Mouse (Mus musculus): ENCODE data around the gene Hipk2. TPM values are rescaled to one million over a fixed set of nuclear protein-coding genes. Genes with fewer than 3 reads are reported as not detected.

Hipk2 gene
- polyA plus RNA-seq, 1 experiment from 2014 or later: 10.7 TPM

GRCm38 (mm10) chr6:38851740-38852139 is 24.2 kb downstream of the Hipk2 start:
- Histone ChIP-seq H3K4me3 (ENCODE audit: low read depth, low read length) (no peak overlapping the region), H3K27ac (replicated peaks; ENCODE audit: low read depth, low read length) (no peak overlapping the region), H3K36me3 (ENCODE audit: control insufficient read depth, insufficient read depth, low read length) (no peaks in the 10 kb centered on the region), H3K27me3 (replicated peaks; ENCODE audit: control insufficient read depth, insufficient read depth, low read length) (no peaks in the 10 kb centered on the region), H3K4me1 (ENCODE audit: control insufficient read depth, insufficient read depth, low read length) (peaks cover 22% of the 10 kb centered on the region), H3K9me3 (ENCODE audit: control insufficient read depth, low read length) (no peaks in the 10 kb centered on the region), H3K9ac (ENCODE audit: low read depth, low read length) (no peak overlapping the region), H3K4me2 (ENCODE audit: low read depth, low read length) (no peak overlapping the region)
- DNase-seq (ENCODE audit: low spot score) (no peak), ATAC-seq (ENCODE audit: low read depth) (no peak)
- WGBS: 79% methylated on average over 2 of the region's 2 CpGs

GRCm38 (mm10) chr6:38850715-38851259 is 25.2 kb downstream of the Hipk2 start:
- DNase-seq (ENCODE audit: low spot score) (no peak), ATAC-seq (ENCODE audit: low read depth) (no peak)
- Histone ChIP-seq H3K27ac (replicated peaks; ENCODE audit: low read depth, low read length) (no peak overlapping the region), H3K9me3 (ENCODE audit: control insufficient read depth, low read length) (no peaks in the 10 kb centered on the region), H3K4me1 (ENCODE audit: control insufficient read depth, insufficient read depth, low read length) (peaks cover 22% of the 10 kb centered on the region), H3K4me2 (ENCODE audit: low read depth, low read length) (no peak overlapping the region), H3K4me3 (ENCODE audit: low read depth, low read length) (no peak overlapping the region), H3K27me3 (replicated peaks; ENCODE audit: control insufficient read depth, insufficient read depth, low read length) (no peaks in the 10 kb centered on the region), H3K36me3 (ENCODE audit: control insufficient read depth, insufficient read depth, low read length) (no peaks in the 10 kb centered on the region), H3K9ac (ENCODE audit: low read depth, low read length) (no peak overlapping the region)
- WGBS: 92% methylated on average over 6 of the region's 6 CpGs

DNA sequence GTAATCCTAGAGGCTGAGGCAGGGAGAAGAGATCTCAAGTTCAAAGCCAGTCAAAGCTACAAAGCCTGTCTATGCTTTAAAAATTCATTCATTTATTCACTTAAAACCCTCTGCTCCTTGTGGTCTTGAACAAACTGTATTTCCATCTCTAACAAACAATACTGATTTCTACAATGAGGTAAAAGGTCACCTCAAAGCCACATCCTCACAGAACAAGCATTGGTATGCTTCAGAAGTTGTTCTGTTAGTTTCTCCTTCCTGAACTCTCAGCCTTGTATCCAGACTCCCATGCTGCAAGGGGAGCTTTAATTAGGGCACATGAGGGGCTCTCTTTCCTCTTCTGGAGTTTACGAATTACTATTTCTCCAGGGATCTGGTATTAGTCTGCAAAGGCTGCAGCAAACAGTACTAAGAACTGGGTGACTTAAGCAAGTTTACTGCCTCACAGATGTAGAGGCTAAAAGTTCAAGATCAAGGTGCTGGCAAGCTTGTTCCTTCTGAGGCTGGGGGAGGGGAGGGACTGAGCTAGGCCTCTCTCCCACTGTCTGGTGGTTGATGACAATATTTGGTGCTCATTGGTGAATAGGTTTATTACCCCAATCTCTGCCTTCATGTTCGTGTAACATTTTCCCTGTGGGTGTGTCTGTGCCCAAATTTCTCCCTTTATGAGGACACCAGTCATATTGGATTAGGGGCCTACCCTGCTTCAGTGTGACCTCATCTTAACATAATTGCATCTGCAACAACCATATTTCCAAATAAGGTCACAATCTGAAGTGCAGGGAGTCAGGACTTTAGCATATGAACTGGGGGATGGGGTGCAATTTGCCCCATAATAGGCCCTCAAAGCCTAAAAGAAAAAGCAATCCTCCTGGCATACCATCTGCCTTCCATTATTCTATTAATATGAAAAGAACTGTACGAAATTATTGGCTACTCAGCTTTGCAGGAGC is 27.7 kb downstream of the Hipk2 start:
- peaks cover 22% of the 10 kb centered on the region for H3K4me1 ChIP-seq (ENCODE audit: control insufficient read depth, insufficient read depth, low read length)
- 46% methylated on average over 3 of the region's 3 CpGs for WGBS
- H3K9me3 ChIP-seq (ENCODE audit: control insufficient read depth, low read length): no peaks in the 10 kb centered on the region
- no peak overlapping the region for H3K27ac ChIP-seq (replicated peaks; ENCODE audit: low read depth, low read length)
- H3K9ac ChIP-seq (ENCODE audit: low read depth, low read length): no peak overlapping the region
- H3K36me3 ChIP-seq (ENCODE audit: control insufficient read depth, insufficient read depth, low read length): no peaks in the 10 kb centered on the region
- no peaks in the 10 kb centered on the region for H3K27me3 ChIP-seq (replicated peaks; ENCODE audit: control insufficient read depth, insufficient read depth, low read length)
- DNase-seq (ENCODE audit: low spot score): no peak
- no peak overlapping the region for H3K4me3 ChIP-seq (ENCODE audit: low read depth, low read length)
- no peak overlapping the region for H3K4me2 ChIP-seq (ENCODE audit: low read depth, low read length)
- ATAC-seq (ENCODE audit: low read depth): no peak

DNA sequence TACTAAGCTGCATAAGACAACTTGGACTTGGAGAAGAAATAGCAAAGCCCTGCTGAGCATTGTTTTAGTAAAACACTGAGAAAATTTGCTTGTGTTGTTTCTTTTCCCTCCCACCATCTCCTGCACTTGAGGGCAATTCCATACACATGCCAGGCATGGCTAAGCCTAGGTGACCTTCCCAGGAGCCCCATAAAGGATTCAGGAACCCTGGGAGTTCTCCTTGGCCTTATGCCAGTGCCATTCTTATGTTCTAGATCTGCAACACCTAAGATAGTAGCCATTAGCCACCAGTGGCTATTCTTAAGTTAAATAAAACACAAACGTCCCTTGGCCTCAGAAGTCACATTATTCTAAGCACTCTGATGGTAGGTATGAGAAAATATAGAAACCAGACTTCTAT is 28.5 kb downstream of the Hipk2 start:
- no peaks in the 10 kb centered on the region for H3K9me3 ChIP-seq (ENCODE audit: control insufficient read depth, low read length)
- ATAC-seq (ENCODE audit: low read depth): no peak
- H3K4me3 ChIP-seq (ENCODE audit: low read depth, low read length): no peak overlapping the region
- H3K9ac ChIP-seq (ENCODE audit: low read depth, low read length): no peak overlapping the region
- no peak overlapping the region for H3K4me2 ChIP-seq (ENCODE audit: low read depth, low read length)
- H3K27ac ChIP-seq (replicated peaks; ENCODE audit: low read depth, low read length): no peak overlapping the region
- H3K4me1 ChIP-seq (ENCODE audit: control insufficient read depth, insufficient read depth, low read length): peaks cover 22% of the 10 kb centered on the region
- no peaks in the 10 kb centered on the region for H3K36me3 ChIP-seq (ENCODE audit: control insufficient read depth, insufficient read depth, low read length)
- no peaks in the 10 kb centered on the region for H3K27me3 ChIP-seq (replicated peaks; ENCODE audit: control insufficient read depth, insufficient read depth, low read length)
- DNase-seq (ENCODE audit: low spot score): no peak
- 40% methylated on average over 1 of the region's 1 CpGs for WGBS

DNA sequence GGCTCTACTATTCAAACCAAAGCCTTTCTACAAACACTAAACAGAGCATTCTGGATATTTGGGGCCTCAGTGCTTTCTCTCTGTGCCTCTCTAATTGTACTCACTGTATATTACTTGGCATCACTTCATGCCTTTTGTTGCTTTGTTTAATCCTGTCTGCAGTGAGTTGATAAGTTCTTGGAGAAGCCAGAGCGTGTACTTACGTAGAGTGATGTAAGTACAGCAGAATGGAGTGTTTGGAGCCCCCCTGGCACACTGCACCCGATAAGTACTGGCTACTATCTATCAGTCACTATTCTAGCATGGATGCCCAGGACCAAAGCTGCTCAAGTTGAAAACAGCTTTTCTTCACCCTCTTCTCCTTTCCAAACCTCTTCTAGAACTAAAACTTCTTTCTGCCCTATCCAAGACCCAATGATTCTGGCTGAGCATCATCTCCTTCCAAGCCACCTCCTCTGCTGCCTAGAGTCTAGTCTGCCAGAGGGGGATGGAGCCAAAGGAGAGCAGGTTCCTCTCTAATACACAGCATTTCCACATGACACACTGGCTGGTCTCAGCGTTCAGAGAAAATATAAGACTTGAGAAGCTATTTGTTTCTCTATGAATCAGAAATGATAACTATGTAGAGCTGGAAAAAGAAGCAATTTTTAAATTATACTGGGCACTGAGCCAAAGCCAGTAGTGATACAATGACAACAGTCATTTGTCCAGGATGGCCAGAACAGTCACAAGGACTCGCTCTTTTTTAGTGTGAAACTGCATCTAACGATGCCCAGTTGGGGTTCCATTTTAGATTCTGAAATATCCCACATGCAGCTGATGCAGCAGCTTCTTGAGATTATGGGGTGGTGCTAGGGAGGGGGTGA is 29.4 kb downstream of the Hipk2 start:
- DNase-seq (ENCODE audit: low spot score) (no peak), ATAC-seq (ENCODE audit: low read depth) (no peak)
- H3K9ac ChIP-seq (ENCODE audit: low read depth, low read length): no peak overlapping the region
- 75% methylated on average over 6 of the region's 6 CpGs for WGBS
- H3K4me1 ChIP-seq (ENCODE audit: control insufficient read depth, insufficient read depth, low read length): peaks cover 22% of the 10 kb centered on the region
- no peak overlapping the region for H3K4me3 ChIP-seq (ENCODE audit: low read depth, low read length)
- no peaks in the 10 kb centered on the region for H3K27me3 ChIP-seq (replicated peaks; ENCODE audit: control insufficient read depth, insufficient read depth, low read length)
- H3K36me3 ChIP-seq (ENCODE audit: control insufficient read depth, insufficient read depth, low read length): no peaks in the 10 kb centered on the region
- no peaks in the 10 kb centered on the region for H3K9me3 ChIP-seq (ENCODE audit: control insufficient read depth, low read length)
- H3K27ac ChIP-seq (replicated peaks; ENCODE audit: low read depth, low read length): no peak overlapping the region
- no peak overlapping the region for H3K4me2 ChIP-seq (ENCODE audit: low read depth, low read length)

GRCm38 (mm10) chr6:38845876-38846275 is 30.1 kb downstream of the Hipk2 start:
- WGBS: 46% methylated on average over 5 of the region's 5 CpGs

DNA sequence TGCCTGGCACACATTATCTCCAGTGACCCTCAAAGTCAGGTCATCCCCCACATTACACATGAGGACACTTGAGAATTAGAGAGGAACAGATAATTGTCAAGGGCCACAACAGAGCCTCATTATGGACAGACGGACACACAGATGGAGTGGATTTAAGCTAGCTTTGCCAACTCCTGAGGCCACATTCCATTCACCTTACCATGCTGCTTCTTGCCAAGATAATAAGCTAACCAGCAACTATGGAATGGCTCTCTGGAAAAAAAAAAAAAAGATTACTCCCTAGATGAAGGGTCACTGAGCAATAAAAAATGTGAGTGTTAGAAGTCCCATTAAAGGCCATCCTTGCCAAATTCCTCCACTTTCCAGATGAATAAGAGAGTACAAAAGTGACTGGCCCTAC is 30.8 kb downstream of the Hipk2 start:
- Histone ChIP-seq H3K27me3 (replicated peaks; ENCODE audit: control insufficient read depth, insufficient read depth, low read length) (no peaks in the 10 kb centered on the region), H3K36me3 (ENCODE audit: control insufficient read depth, insufficient read depth, low read length) (no peaks in the 10 kb centered on the region), H3K9me3 (ENCODE audit: control insufficient read depth, low read length) (no peaks in the 10 kb centered on the region), H3K4me3 (ENCODE audit: low read depth, low read length) (no peak overlapping the region), H3K4me1 (ENCODE audit: control insufficient read depth, insufficient read depth, low read length) (peaks cover 22% of the 10 kb centered on the region), H3K27ac (replicated peaks; ENCODE audit: low read depth, low read length) (no peak overlapping the region), H3K4me2 (ENCODE audit: low read depth, low read length) (no peak overlapping the region), H3K9ac (ENCODE audit: low read depth, low read length) (no peak overlapping the region)
- WGBS: 51% methylated on average over 1 of the region's 1 CpGs
- no peak for ATAC-seq (ENCODE audit: low read depth)
- no peak for DNase-seq (ENCODE audit: low spot score)

More at GRCm38 (mm10) chr6:38845876-38846275, 30.1 kb downstream of the Hipk2 start:
- H3K4me1 ChIP-seq (ENCODE audit: control insufficient read depth, insufficient read depth, low read length): peaks cover 22% of the 10 kb centered on the region
- H3K4me3 ChIP-seq (ENCODE audit: low read depth, low read length): no peak overlapping the region
- ATAC-seq (ENCODE audit: low read depth) (no peak), DNase-seq (ENCODE audit: low spot score) (no peak)
- H3K27ac ChIP-seq (replicated peaks; ENCODE audit: low read depth, low read length): no peak overlapping the region
- H3K4me2 ChIP-seq (ENCODE audit: low read depth, low read length): no peak overlapping the region
- H3K36me3 ChIP-seq (ENCODE audit: control insufficient read depth, insufficient read depth, low read length): no peaks in the 10 kb centered on the region
- H3K27me3 ChIP-seq (replicated peaks; ENCODE audit: control insufficient read depth, insufficient read depth, low read length): no peaks in the 10 kb centered on the region
- no peaks in the 10 kb centered on the region for H3K9me3 ChIP-seq (ENCODE audit: control insufficient read depth, low read length)
- no peak overlapping the region for H3K9ac ChIP-seq (ENCODE audit: low read depth, low read length)

GRCm38 (mm10) chr6:38841551-38841950 is 34.4 kb downstream of the Hipk2 start:
- H3K9ac ChIP-seq (ENCODE audit: low read depth, low read length): no peak overlapping the region
- no peak overlapping the region for H3K4me3 ChIP-seq (ENCODE audit: low read depth, low read length)
- DNase-seq (ENCODE audit: low spot score) (no peak), ATAC-seq (ENCODE audit: low read depth) (no peak)
- peaks cover 2% of the 10 kb centered on the region; the same call in 1 of the 2 replicates for H3K36me3 ChIP-seq (ENCODE audit: control insufficient read depth, insufficient read depth, low read length)
- no peak overlapping the region for H3K4me2 ChIP-seq (ENCODE audit: low read depth, low read length)
- H3K9me3 ChIP-seq (ENCODE audit: control insufficient read depth, low read length): no peaks in the 10 kb centered on the region
- H3K4me1 ChIP-seq (ENCODE audit: control insufficient read depth, insufficient read depth, low read length): no peaks in the 10 kb centered on the region
- no peak overlapping the region for H3K27ac ChIP-seq (replicated peaks; ENCODE audit: low read depth, low read length)
- H3K27me3 ChIP-seq (replicated peaks; ENCODE audit: control insufficient read depth, insufficient read depth, low read length): no peaks in the 10 kb centered on the region
- WGBS: 81% methylated on average over 3 of the region's 3 CpGs

All from embryonic facial prominence, embryonic 14.5 days (tissue).